Mouse (Mus musculus) thymus, postnatal 25 days (tissue): ENCODE measurements around the gene Rtkn.

Source experiments
- DNase-seq: peaks from one replicate; pipeline ENCODE4 v3.0.0; 2022

Rtkn gene

DNA sequence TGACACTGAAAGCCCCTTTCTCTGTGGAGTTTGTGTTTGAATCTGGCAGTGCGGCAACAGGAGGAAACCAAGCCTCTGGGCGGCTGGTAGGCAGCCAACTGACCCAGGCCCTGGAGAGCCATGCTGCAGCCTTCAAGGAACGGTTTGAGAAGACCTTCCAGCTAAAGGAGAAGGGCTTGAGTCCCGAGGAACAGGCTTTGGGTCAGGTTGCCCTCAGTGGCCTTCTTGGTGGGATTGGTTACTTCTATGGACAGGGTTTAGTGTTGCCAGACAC, 18.2 kb upstream of the Rtkn start:
- DNase-seq = no peak

- DNase-seq = no peak
These were observed 17.6 kb upstream of the Rtkn start for GRCm38 (mm10) chr6:83117616-83118015.

- no peak for DNase-seq
These were observed 16.9 kb upstream of the Rtkn start for GRCm38 (mm10) chr6:83118369-83118768.

DNA sequence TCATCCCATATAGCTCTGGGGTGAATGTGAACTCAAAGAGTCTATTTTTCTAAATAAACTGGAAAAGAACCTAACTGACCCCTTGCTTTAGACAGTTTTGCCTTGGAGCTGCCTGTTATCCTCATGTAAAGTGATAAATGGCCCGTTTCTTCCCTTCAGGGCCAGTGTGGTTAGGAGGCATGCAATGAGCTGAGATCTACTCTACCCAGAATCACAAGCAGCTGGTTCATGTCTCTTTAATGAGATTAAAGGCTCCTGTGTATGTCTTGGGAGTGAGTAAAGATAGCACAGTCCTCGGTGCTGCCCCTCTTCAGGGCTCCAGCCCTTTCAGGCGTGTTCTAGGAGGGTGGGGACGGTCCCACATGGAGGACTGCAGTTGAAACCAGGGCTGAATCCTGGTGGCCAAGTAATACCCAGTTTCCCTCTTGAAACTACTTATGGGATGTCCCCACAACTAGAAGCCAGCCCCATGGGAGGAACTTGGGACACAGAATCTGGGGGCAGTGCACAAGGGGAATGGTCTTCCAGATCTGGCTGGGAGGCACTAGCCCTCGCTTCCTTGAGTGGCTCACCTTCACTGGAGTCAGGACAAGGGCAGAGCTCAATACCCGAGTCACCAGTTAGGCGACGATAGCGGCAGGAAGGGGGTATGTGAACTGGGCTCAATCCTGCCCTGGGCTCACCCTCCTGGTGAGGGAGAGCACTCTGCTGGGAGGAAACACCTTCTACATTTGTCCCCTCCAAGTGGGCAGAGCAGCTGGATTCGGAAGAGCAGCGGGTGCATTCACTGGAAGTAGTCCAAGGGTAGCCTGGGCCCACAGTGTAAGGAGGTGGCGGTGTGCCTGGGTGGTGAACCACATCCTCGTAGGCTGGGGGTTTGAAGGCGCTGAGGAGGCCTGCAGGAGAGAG, 16.2 kb upstream of the Rtkn start:
- no peak for DNase-seq

GRCm38 (mm10) chr6:83119734-83120051, 15.6 kb upstream of the Rtkn start:
- DNase-seq = no peak

DNA sequence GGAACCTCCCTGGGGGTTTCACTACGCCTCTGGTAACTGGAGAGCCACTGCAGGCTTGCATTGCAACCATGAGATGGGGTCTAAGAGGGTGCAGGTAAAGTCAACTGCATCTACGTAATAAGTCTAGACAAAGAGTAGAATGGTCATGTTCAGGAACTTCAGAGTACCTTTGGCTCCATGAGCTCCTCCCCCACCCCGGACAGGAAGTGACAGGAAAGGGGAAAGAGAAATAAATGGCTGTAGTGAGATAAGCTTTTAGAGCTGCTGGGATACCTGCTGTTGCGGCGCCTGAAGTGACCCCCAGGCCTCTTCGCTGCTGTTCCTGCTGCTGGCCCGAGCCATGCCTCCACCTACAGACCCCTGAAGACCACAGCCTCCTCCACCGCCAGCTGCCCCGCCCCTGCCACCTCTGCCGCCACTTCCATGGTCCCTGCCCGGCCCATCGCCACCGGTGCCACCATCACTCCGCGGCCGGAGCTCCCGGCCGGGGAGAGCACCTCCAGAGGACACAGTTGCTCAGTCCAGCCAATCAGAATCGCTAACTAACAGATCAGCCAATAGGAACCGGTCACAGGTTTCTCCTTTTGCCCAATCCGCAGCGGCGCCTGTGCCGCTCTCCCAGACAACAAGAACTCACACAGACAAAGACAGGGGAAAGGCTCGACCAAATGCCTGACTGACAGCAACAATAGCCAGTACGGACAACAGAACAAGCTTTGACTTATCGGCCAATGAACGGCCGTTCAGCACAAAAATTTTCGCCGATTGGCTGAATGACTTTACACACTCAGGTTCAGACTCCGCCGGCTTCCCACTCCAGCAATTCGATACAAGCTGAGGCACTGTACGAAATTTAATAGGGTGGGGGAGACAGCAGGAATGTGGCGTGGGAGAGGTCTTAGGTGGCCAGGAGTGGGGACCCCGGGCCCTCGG, 14.1 kb upstream of the Rtkn start, which contains the start of gene Wbp1:
Gene Wbp1 (minus strand): TSS at position 630 of the 933 bp plus-strand sequence.
- peak; percentile 90 for DNase-seq

GRCm38 (mm10) chr6:83121863-83122710, 13.2 kb upstream of the Rtkn start:
- no peak for DNase-seq

- DNase-seq = no peak
These were observed 12.3 kb upstream of the Rtkn start for GRCm38 (mm10) chr6:83122961-83123360.

DNA sequence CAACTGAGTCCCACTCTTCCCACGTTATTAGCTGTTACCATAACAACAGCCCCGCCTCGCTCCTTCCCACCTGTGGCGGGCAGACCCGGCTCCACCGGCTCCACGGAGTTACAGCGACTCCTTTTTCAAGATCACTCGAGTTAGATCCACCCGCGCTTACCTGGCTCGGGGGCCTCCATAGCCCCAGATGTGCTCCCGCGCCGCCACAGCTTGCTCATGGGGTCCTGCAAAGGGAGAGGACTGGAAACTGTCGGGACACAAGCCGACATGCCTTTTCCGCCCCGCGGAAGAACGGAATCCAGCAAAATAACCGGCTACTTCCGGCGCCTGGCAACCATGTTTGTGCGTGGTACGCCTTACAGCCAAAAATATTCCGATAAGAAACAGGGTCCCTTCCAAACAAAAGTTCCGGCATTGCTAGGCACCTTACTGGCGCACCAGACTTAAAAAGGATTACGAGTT, 10.4 kb upstream of the Rtkn start:
- peak; percentile 82 for DNase-seq

GRCm38 (mm10) chr6:83125331-83125730, 9.9 kb upstream of the Rtkn start, which contains the start of gene Ino80b:
Gene Ino80b, minus strand, starts transcription at chr6:83125431.
- DNase-seq = no peak

GRCm38 (mm10) chr6:83127419-83127818, 7.8 kb upstream of the Rtkn start:
- DNase-seq = no peak

DNA sequence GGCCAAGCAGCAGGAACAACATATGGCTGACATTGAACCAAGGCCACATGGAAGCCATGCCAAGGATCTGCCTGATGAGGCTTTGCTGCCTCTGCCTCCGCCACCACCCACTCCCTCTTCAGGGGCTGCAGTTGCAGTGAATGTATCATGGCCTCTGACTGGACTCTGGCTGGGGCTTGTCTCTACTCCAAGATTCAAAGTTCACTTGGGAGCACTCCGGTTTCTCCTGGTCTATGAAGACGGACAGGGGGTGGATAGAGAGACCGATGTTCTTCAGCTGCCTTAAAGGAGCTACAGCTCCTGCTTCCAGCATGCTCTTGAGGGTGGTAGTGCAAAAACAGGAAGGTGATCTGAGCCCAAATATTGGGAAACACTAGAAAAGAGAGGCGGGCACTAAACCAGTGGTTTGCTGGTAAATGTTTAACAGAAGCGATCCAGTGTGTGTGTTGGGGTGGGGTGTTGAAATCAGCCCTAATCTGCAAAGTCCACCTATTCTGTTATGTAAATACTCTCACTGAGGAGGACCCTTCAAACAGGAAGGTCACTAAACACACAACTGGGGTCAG, 3.7 kb upstream of the Rtkn start:
- no peak for DNase-seq

DNA sequence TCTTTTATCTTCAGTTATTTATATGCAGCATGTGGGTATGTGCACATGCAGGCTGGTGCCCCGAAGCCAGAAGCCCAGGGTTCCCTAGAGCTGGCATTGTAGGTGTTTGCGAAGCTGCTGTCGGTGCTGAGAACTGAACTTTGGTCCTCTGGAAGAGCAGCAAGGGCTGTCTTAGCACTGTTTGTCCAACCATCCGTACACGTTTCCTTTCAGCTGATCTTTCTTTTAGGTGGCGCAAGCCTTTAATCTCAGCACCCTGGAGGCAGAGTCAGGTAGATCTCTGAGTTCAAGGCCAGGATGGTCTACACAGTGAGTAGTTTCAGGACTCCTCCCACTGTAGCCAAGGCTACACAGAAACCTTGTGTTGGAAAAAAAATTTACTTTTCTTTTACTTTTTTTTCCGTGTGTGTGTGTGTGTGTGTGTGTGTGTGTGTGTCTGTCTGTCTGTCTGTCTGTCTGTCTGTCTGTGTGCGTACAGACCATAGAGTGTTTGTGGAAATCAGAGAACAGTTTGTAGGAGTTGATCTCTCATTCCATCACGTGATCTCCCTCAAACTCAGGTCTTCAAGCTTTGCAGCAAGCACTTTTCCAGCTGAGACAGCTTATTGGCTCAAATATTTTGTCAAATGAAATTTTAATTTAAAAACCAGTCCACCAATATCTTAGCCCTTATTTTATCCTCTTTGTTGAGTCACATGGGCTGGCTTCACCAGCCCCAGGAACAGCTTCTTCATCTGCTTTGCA, 2.9 kb upstream of the Rtkn start:
- no peak for DNase-seq

DNA sequence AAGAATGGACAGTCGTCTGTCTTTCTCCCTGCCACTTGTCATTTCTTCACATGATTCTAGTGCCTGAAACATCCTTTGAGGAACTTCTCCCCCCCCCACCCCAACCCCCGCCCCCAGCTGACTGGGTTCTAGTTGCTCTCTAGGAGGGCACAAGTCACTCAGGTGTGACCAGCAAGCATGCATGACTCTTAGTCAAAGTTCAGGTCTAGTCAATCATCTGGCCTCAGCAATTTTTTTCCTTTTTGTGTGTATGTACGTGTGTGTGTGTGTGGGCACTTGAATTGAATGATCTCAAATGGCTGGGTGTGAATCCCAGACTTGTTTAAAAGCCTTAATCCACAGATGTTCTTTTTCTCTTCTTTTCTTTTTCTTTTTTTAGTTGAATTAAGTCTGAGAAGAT, 1.0 kb upstream of the Rtkn start:
- no peak for DNase-seq

DNA sequence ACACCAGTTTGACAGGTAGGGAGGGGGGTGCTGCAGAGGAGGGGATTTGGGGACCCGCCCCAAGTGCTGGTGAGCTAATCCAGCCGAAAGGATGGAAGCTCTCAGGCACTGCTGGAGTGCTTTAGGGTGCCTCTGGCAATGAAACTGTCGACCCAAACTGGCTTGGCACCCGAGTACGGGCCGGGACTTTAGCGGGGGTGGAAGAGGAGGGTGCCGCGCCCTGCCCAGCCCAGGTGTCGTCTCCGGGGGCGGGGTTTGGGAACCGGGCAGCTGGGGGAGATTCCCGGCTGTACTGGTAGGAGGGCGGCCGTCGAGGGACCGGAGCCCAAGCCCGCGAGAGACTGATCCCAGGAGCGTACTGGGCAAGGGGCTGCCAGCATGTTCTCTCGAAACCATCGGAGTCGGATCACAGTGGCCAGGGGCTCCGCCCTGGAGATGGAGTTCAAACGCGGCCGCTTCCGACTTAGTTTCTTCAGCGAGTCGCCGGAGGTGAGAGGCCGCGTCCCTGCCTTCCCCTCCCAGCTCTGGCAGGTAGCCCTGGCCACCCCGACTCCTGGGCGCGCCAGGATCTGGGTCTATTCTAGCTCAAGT, 403 bp downstream of the Rtkn start:
- no peak for DNase-seq

DNA sequence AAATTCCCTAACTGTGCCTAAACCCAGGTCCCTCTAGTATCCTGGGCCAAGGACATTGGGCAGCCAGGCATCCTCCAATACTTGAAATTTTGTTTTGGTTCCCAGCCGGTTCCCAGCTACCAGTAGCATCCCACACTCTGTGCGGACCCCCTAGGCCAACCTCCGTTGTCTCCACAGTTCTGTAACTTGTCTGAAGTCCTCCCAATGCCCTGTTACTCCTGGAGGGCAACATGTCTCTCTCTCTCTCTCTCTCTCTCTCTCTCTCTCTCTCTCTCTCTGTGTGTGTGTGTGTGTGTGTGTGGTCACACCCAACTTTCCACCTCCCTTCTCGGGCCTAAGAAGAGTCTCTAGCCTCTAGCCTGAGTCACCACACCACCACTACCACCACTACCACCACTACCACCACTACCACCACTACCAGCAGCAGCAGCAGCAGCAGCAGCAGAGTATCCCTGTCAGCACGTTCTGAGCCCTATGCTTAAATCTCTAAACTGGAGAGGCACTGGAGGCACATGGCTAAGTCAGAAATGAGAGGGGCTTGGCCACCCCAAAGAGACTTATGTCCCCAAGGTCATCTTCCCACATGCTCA, 1.1 kb downstream of the Rtkn start:
- DNase-seq = no peak

DNA sequence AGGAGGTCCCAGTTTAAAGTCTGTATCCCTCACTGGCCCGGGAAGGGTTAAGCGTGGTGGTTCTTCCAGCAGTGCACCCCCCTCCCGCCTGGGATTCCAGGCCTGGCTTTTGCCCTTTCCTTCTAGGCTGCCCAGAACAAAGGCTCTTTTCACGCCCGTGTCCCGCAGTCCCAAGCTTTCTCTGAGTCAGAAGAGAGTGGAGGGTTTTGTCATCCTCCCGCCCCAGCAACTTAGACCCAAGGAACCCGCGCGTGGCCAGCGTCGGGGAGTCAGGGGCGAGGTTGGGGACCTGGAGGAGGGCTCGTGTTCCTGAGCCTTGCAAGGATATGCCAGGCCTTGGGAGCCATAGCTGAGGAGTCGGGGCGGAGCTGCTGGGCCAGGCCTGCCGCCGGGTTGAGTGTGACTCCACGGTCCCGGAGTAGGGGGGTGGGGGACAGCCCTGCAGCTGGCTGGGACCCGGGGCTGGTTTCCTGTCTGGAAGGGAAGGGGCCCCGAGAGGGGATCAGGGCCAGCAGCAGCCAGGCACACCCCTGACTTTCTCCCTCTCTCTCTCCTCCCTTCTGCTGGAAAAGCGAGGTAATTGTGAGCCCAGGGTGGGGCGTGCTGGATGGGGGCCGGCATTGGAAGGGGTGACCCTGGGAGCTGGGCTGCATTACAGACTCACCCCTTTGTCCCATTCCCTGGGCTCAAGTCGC, 1.8 kb downstream of the Rtkn start:
- peak; percentile 61 for DNase-seq

DNA sequence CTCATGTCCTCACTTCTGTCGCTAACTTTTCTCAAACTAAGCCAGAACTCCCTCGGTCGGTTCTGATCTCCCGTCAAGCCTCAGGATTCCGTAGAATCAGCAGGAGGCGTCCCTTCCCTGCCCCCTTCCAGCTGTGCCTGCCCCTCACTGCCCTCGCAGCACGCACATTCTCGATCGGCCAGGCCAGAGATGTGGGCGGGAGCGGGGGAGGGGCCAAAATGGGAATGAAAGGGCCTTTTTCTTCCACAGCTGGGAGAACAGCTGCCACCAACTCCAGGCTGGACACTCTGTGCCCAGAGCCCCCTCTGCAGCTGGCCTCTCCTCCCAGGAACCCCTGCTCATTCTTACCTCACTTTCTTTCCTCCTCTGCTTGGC, 2.3 kb downstream of the Rtkn start:
- DNase-seq = no peak

DNA sequence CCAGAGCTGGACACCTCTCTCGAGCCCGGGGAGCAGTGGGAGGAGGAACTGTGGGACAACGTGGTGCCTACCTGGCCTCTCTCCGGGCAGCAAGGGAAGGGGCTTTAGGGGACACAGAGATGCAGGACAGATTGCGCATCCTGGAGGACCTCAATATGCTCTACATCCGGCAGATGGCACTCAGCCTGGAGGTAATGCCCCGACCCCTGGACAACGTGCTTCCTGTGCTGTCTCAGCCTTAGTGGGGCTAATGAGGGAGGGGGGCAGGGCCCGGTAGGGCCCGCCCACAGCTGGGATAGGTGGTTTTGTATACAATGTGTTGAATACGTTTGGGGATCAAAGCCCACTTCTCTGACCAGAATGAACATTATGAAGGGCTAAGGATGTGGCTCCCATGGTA, 2.8 kb downstream of the Rtkn start:
- DNase-seq = no peak

GRCm38 (mm10) chr6:83140044-83140443, 4.8 kb downstream of the Rtkn start:
- no peak for DNase-seq

DNA sequence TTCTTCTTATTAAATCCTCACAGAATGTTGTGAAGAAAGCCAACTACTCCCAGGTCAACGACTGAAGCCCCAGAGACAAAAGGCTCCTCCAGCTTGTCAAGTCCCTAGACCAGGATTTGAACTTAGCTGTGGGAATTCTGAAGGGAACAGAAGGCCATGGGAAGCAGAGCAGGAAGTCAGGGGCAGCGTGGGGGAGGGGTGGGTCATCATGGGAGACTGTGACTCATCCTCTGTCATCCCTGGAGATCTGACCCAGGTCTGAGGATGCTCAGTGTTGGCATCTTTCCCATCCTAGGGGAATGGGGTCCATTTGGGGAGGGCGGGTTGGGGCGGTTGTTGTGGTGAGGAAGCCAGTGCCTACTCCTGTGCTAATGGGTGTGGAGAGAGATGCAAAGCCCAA, 6.4 kb downstream of the Rtkn start:
- no peak for DNase-seq
